Mouse (Mus musculus) lung, embryonic 14.5 days (tissue): ENCODE measurements around the gene Ctdsp2. TPM values are rescaled to one million over a fixed set of nuclear protein-coding genes. Genes with fewer than 3 reads are reported as not detected.

ENCODE experiments used
- ATAC-seq: fragments of 200-750 bp; cut with Nextera tagmentation; 2 replicates; pipeline ENCODE4 v1.8.0; 2017; ENCODE audit warnings: mild to moderate bottlenecking, moderate TSS enrichment, moderate library complexity; ENCODE audit not compliant: insufficient read depth
- DNase-seq: peaks from one replicate; pipeline ENCODE4 v3.0.0-alpha.2; 2015
- H3K27ac ChIP-seq: fragments of 300-500 bp; sonication (generic); 2 replicates; pipeline ENCODE4 v1.5.1; 2014; ENCODE audit warnings: low read depth, mild to moderate bottlenecking, moderate library complexity
- H3K27me3 ChIP-seq: fragments of 300-500 bp; sonication (generic); 2 replicates; pipeline ENCODE4 v1.6.1; 2014; ENCODE audit warnings: low read length, control low read depth; ENCODE audit not compliant: insufficient read depth
- H3K36me3 ChIP-seq: fragments of 300-500 bp; sonication (generic); 2 replicates; pipeline ENCODE4 v1.6.1; 2014; ENCODE audit warnings: control low read depth; ENCODE audit not compliant: insufficient read depth
- H3K4me1 ChIP-seq: fragments of 300-500 bp; sonication (generic); 2 replicates; pipeline ENCODE4 v1.6.1; 2014; ENCODE audit warnings: antibody characterized with exemption, control low read depth; ENCODE audit not compliant: insufficient read depth
- H3K4me2 ChIP-seq: fragments of 300-500 bp; sonication (generic); 2 replicates; pipeline ENCODE4 v1.6.1; 2014; ENCODE audit warnings: mild to moderate bottlenecking
- H3K4me3 ChIP-seq: fragments of 300-500 bp; sonication (generic); 2 replicates; pipeline ENCODE4 v1.5.1; 2014; ENCODE audit warnings: low read depth, low read length
- H3K9ac ChIP-seq: fragments of 300-500 bp; sonication (generic); 2 replicates; pipeline ENCODE4 v1.6.1; 2014
- H3K9me3 ChIP-seq: fragments of 300-500 bp; sonication (generic); 2 replicates; pipeline ENCODE4 v1.6.1; 2016; ENCODE audit warnings: low read depth, low read length, control low read depth
- CTCF ChIP-seq: IDR thresholded peaks from 2 replicates; pipeline ENCODE4 v1.5.1; 2016; ENCODE audit warnings: antibody characterized with exemption, low read depth
- WGBS: fragments of 180-500 bp; shearing (Covaris S2); extraction: QIAGEN DNeasy Blood & Tissue Kit; methylation state at CpG from one replicate; pipeline ENCODE4 v1.1.7; 2014; 5-methylcytosine and 5-hydroxymethylcytosine counted together
- polyA plus RNA-seq: library from polyadenylated mRNA; unstranded; fragments of >200 nt; fragmentation: Nextera tagmentation; extraction: Ambion mirVana; gene quantifications from 2 replicates; pipeline ENCODE4 v1.2.1, GENCODE M21; 2014

Ctdsp2 gene
- polyA plus RNA-seq, 1 experiment from 2014 or later = 113 TPM

GRCm38 (mm10) chr10:127001297-127001696, 22.8 kb downstream of the Ctdsp2 start:
- no peak overlapping the region for H3K27ac ChIP-seq
- H3K4me3 ChIP-seq = no peak overlapping the region

GRCm38 (mm10) chr10:127002056-127002455, 23.5 kb downstream of the Ctdsp2 start:
- 75% methylated on average over 1 of the region's 1 CpGs for WGBS
- no peak for TF ChIP-seq CTCF
- no peak overlapping the region for H3K9ac ChIP-seq
- no peaks in the 10 kb centered on the region for H3K27me3 ChIP-seq
- peaks cover 37% of the 10 kb centered on the region for H3K36me3 ChIP-seq
- no peak overlapping the region for H3K4me3 ChIP-seq
- H3K27ac ChIP-seq = no peak overlapping the region
- ATAC-seq (no peak), DNase-seq (no peak)
- H3K9me3 ChIP-seq = no peaks in the 10 kb centered on the region
- no peaks in the 10 kb centered on the region for H3K4me1 ChIP-seq
- H3K4me2 ChIP-seq = no peak overlapping the region

More at GRCm38 (mm10) chr10:127001297-127001696, 22.8 kb downstream of the Ctdsp2 start:
- WGBS = 79% methylated on average over 9 of the region's 9 CpGs
- Histone ChIP-seq H3K36me3 (peaks cover 37% of the 10 kb centered on the region), H3K4me2 (no peak overlapping the region), H3K27me3 (no peaks in the 10 kb centered on the region), H3K9ac (no peak overlapping the region), H3K9me3 (no peaks in the 10 kb centered on the region), H3K4me1 (no peaks in the 10 kb centered on the region)
- TF ChIP-seq CTCF = no peak
- DNase-seq (no peak), ATAC-seq (0 out of 2 replicates have a peak, but pooled peaks have one; percentile 6)

- Histone ChIP-seq H3K4me3 (no peak overlapping the region), H3K4me1 (no peaks in the 10 kb centered on the region), H3K9me3 (no peaks in the 10 kb centered on the region), H3K9ac (no peak overlapping the region), H3K4me2 (no peak overlapping the region), H3K36me3 (peaks cover 30% of the 10 kb centered on the region), H3K27me3 (no peaks in the 10 kb centered on the region), H3K27ac (no peak overlapping the region)
- no peak for ATAC-seq
- no peak for DNase-seq
- TF ChIP-seq CTCF = no peak
- WGBS = 79% methylated on average over 5 of the region's 5 CpGs
Measured at GRCm38 (mm10) chr10:127002765-127003164, 24.2 kb downstream of the Ctdsp2 start.

- H3K27me3 ChIP-seq = no peaks in the 10 kb centered on the region
- no peak for TF ChIP-seq CTCF
- H3K9me3 ChIP-seq = no peaks in the 10 kb centered on the region
- DNase-seq = no peak
- peaks cover 24% of the 10 kb centered on the region for H3K36me3 ChIP-seq
- no peaks in the 10 kb centered on the region for H3K4me1 ChIP-seq
- H3K4me2 ChIP-seq = no peak overlapping the region
- H3K9ac ChIP-seq = no peak overlapping the region
- H3K4me3 ChIP-seq = no peak overlapping the region
- WGBS = 84% methylated on average over 8 of the region's 8 CpGs
- H3K27ac ChIP-seq = no peak overlapping the region
- ATAC-seq = no peak
Measured at GRCm38 (mm10) chr10:127003334-127003733, 24.8 kb downstream of the Ctdsp2 start.

GRCm38 (mm10) chr10:127003806-127004205, 25.3 kb downstream of the Ctdsp2 start:
- Histone ChIP-seq H3K36me3 (peaks cover 20% of the 10 kb centered on the region), H3K9ac (no peak overlapping the region), H3K27ac (no peak overlapping the region), H3K4me2 (no peak overlapping the region), H3K9me3 (no peaks in the 10 kb centered on the region), H3K4me1 (no peaks in the 10 kb centered on the region), H3K4me3 (no peak overlapping the region), H3K27me3 (no peaks in the 10 kb centered on the region)
- 77% methylated on average over 7 of the region's 7 CpGs for WGBS
- TF ChIP-seq CTCF = no peak
- DNase-seq = no peak
- ATAC-seq = no peak

- no peaks in the 10 kb centered on the region for H3K4me1 ChIP-seq
- peak; percentile 65; the same call in 1 of the 2 replicates for ATAC-seq
- 51% methylated on average over 5 of the region's 5 CpGs for WGBS
- H3K27me3 ChIP-seq = no peaks in the 10 kb centered on the region
- TF ChIP-seq CTCF = peak; percentile 60
- H3K4me2 ChIP-seq = no peak overlapping the region
- H3K36me3 ChIP-seq = no peaks in the 10 kb centered on the region
- peak; percentile 43 for DNase-seq
- H3K9me3 ChIP-seq = no peaks in the 10 kb centered on the region
- H3K27ac ChIP-seq = no peak overlapping the region
- H3K9ac ChIP-seq = no peak overlapping the region
- no peak overlapping the region for H3K4me3 ChIP-seq
Measured at GRCm38 (mm10) chr10:127016488-127016887, 38.0 kb downstream of the Ctdsp2 start.

GRCm38 (mm10) chr10:127017071-127017470, 38.6 kb downstream of the Ctdsp2 start:
- DNase-seq = no peak
- Histone ChIP-seq H3K4me3 (no peak overlapping the region), H3K4me1 (no peaks in the 10 kb centered on the region), H3K9me3 (no peaks in the 10 kb centered on the region), H3K4me2 (no peak overlapping the region), H3K9ac (no peak overlapping the region), H3K36me3 (peaks cover 4% of the 10 kb centered on the region; the same call in 1 of the 2 replicates), H3K27me3 (no peaks in the 10 kb centered on the region), H3K27ac (no peak overlapping the region)
- ATAC-seq = no peak
- WGBS = 9% methylated on average over 2 of the region's 2 CpGs
- TF ChIP-seq CTCF = no peak

GRCm38 (mm10) chr10:127018422-127018821, 39.9 kb downstream of the Ctdsp2 start:
- Histone ChIP-seq H3K4me2 (no peak overlapping the region), H3K27ac (no peak overlapping the region), H3K4me3 (no peak overlapping the region), H3K27me3 (no peaks in the 10 kb centered on the region), H3K9ac (no peak overlapping the region), H3K36me3 (peaks cover 17% of the 10 kb centered on the region), H3K9me3 (no peaks in the 10 kb centered on the region), H3K4me1 (no peaks in the 10 kb centered on the region)
- ATAC-seq (no peak), DNase-seq (no peak)
- WGBS = 70% methylated on average over 16 of the region's 16 CpGs
- no peak for TF ChIP-seq CTCF
